Mouse (Mus musculus): ENCODE results near the gene Nfasc. TPM values are rescaled to one million over a fixed set of nuclear protein-coding genes. Genes with fewer than 3 reads are reported as not detected.

Nfasc gene
- polyA plus RNA-seq, 1 experiment from 2014 or later, result 0.24 TPM

DNA sequence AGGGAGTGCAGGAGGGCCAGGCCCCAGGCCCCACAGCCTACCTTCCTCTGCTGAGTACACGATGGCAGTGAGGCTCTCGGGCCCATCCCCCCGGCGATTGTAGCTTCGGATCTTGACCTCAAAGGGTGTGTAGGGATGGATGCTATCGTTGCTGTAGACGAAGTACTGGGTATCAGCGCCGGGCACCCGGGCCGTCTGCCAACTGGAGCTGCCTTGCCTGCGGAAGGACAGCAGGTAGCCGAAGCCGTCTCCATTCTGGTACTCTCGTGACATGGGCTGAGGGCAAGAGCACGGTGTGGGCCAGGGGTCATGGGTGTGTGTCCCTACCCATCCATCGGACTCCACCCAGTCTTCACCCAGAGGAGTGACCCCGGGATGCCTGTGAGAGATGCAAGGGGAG is 223.0 kb downstream of the Nfasc start:
- Histone ChIP-seq H3K4me3 (ENCODE audit: low read depth, low read length) (no peak overlapping the region), H3K27me3 (ENCODE audit: control insufficient read depth, insufficient read depth, low read length) (peaks cover 10% of the 10 kb centered on the region; the same call in 1 of the 2 replicates), H3K27ac (ENCODE audit: low read depth, low read length) (no peak overlapping the region), H3K4me2 (no peak overlapping the region), H3K9ac (ENCODE audit: low read depth, low read length) (no peak overlapping the region), H3K9me3 (replicated peaks; ENCODE audit: control insufficient read depth, low read length) (no peaks in the 10 kb centered on the region), H3K4me1 (ENCODE audit: control insufficient read depth, insufficient read depth, low read length) (no peaks in the 10 kb centered on the region), H3K36me3 (ENCODE audit: control insufficient read depth, insufficient read depth, low read length) (no peaks in the 10 kb centered on the region)
- WGBS (ENCODE audit: insufficient replicate concordance), result 80% methylated on average over 18 of the region's 18 CpGs
- no peak for ATAC-seq (replicated peaks; ENCODE audit: insufficient number of reproducible peaks, low FRiP score, low TSS enrichment)

DNA sequence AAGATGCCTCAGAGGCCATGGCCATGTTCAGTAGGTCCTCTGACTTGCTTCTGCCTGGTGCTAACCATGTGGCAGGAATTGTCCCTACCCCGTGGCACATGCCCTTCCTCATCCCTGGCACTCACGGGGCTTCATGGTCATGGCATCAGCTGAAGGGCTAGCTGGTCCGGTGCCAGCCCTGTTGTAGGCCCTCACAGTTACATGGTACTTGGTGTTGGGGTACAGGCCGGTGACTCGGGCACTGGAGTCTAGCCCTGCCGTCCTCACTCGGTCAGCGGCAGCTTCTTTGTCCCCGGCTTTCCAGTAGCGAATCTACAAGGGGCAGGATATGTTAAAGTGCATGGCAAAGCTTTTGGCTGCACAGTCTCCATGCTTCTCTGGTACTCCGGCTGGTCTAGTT is 224.8 kb downstream of the Nfasc start:
- no peak overlapping the region for H3K4me2 ChIP-seq
- H3K27ac ChIP-seq (ENCODE audit: low read depth, low read length), result no peak overlapping the region
- no peak overlapping the region for H3K4me3 ChIP-seq (ENCODE audit: low read depth, low read length)
- peaks cover 10% of the 10 kb centered on the region; the same call in 1 of the 2 replicates for H3K27me3 ChIP-seq (ENCODE audit: control insufficient read depth, insufficient read depth, low read length)
- H3K9me3 ChIP-seq (replicated peaks; ENCODE audit: control insufficient read depth, low read length), result no peaks in the 10 kb centered on the region
- no peaks in the 10 kb centered on the region for H3K36me3 ChIP-seq (ENCODE audit: control insufficient read depth, insufficient read depth, low read length)
- no peaks in the 10 kb centered on the region for H3K4me1 ChIP-seq (ENCODE audit: control insufficient read depth, insufficient read depth, low read length)
- 83% methylated on average over 11 of the region's 11 CpGs for WGBS (ENCODE audit: insufficient replicate concordance)
- ATAC-seq (replicated peaks; ENCODE audit: insufficient number of reproducible peaks, low FRiP score, low TSS enrichment), result no peak
- H3K9ac ChIP-seq (ENCODE audit: low read depth, low read length), result no peak overlapping the region

DNA sequence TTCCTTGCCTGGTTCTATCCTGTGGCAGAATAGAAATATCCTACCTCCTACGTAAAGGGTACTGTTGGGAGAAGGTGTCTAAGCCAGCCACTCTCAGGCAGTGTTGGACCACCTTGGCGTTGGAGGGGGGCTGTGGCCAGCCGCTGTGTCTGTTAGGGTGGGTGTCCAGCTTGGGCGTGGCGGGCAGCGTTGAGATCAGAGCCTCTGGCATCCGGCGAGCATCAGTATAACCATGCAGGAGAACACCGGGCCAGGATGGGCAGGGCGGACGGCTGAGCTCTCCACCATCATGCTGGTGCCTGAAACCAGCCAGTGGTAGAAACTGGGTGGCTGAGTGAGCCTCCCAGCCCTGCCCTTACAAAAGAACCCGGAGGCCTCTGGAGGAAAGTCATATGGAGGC is 226.3 kb downstream of the Nfasc start:
- Histone ChIP-seq H3K36me3 (ENCODE audit: control insufficient read depth, insufficient read depth, low read length) (no peaks in the 10 kb centered on the region), H3K9me3 (replicated peaks; ENCODE audit: control insufficient read depth, low read length) (no peaks in the 10 kb centered on the region), H3K4me2 (no peak overlapping the region), H3K27me3 (ENCODE audit: control insufficient read depth, insufficient read depth, low read length) (peaks cover 9% of the 10 kb centered on the region; the same call in 1 of the 2 replicates), H3K9ac (ENCODE audit: low read depth, low read length) (no peak overlapping the region), H3K4me3 (ENCODE audit: low read depth, low read length) (no peak overlapping the region), H3K4me1 (ENCODE audit: control insufficient read depth, insufficient read depth, low read length) (no peaks in the 10 kb centered on the region), H3K27ac (ENCODE audit: low read depth, low read length) (no peak overlapping the region)
- WGBS (ENCODE audit: insufficient replicate concordance), result 88% methylated on average over 12 of the region's 12 CpGs
- no peak for ATAC-seq (replicated peaks; ENCODE audit: insufficient number of reproducible peaks, low FRiP score, low TSS enrichment)

Other genes starting within 250 kb of the Nfasc start
- gene Tmem81, start 235.6 kb downstream of the Nfasc start, polyA plus RNA-seq (2014; fragmentation: Nextera tagmentation; extraction: Ambion mirVana), result 1.1 and 1.3 TPM in 2 replicates
- gene Cntn2, start 198.5 kb downstream of the Nfasc start, polyA plus RNA-seq (2014; fragmentation: Nextera tagmentation; extraction: Ambion mirVana), result 0.09 and 0.35 TPM in 2 replicates
- gene Lrrn2, start 138.5 kb upstream of the Nfasc start, polyA plus RNA-seq (2014; fragmentation: Nextera tagmentation; extraction: Ambion mirVana), result 5.7 and 6.2 TPM in 2 replicates

All from heart, embryonic 11.5 days (tissue).